Mouse (Mus musculus) bone marrow, adult 2 months (tissue): ENCODE measurements around the gene Rab3il1. TPM values are rescaled to one million over a fixed set of nuclear protein-coding genes. Genes with fewer than 3 reads are reported as not detected.

Experiments
- H3K27ac ChIP-seq: fragments of 200-500 bp; 2 replicates; pipeline ENCODE4 v1.5.1; 2012; ENCODE audit warnings: low read depth, mild to moderate bottlenecking, control low read depth, inconsistent platforms, low read length; ENCODE audit not compliant: control insufficient read depth, poor library complexity, insufficient read depth
- H3K4me1 ChIP-seq: fragments of 200-500 bp; 2 replicates; pipeline ENCODE4 v1.6.1; 2011; ENCODE audit warnings: low read length; ENCODE audit not compliant: control insufficient read depth, insufficient read depth
- H3K4me3 ChIP-seq: fragments of 200-500 bp; replicated peaks from 2 replicates; pipeline ENCODE3; 2011; ENCODE audit warnings: mild to moderate bottlenecking, low read depth, low read length, control low read depth; ENCODE audit not compliant: control insufficient read depth
- CTCF ChIP-seq: fragments of 200-500 bp; IDR thresholded peaks from 2 replicates; pipeline ENCODE4 v1.5.1; 2011; ENCODE audit warnings: low read length, control low read depth; ENCODE audit not compliant: control insufficient read depth, insufficient read depth
- POLR2A ChIP-seq: fragments of 200-500 bp; IDR thresholded peaks from 2 replicates; pipeline ENCODE4 v1.6.1; 2011; ENCODE audit warnings: low read depth, mild to moderate bottlenecking, control low read depth, low read length, borderline replicate concordance; ENCODE audit not compliant: control insufficient read depth
- WGBS: fragments of 180-500 bp; shearing (Covaris S2); methylation state at CpG from one replicate; pipeline ENCODE4 v1.1.7; 2018; 5-methylcytosine and 5-hydroxymethylcytosine counted together
- polyA plus RNA-seq: library from polyadenylated mRNA; stranded (reverse); fragments of >200 nt; gene quantifications from 2 replicates; pipeline ENCODE4 v1.2.4, GENCODE M21; 2011; ENCODE audit warnings: low replicate concordance; ENCODE audit not compliant: missing spikeins, insufficient read depth, insufficient read length

Rab3il1 gene
- polyA plus RNA-seq, 1 experiment, result 115 TPM

GRCm38 (mm10) chr19:10045707-10046106, 44.2 kb downstream of the Rab3il1 start:
- no peak overlapping the region for H3K4me3 ChIP-seq
- peaks cover 6% of the 10 kb centered on the region for H3K4me1 ChIP-seq
- no peak overlapping the region for H3K27ac ChIP-seq
- no peak for TF ChIP-seq CTCF
- no peak for TF ChIP-seq POLR2A
- WGBS, result 54% methylated on average over 2 of the region's 2 CpGs

GRCm38 (mm10) chr19:10046346-10046745, 44.9 kb downstream of the Rab3il1 start:
- Histone ChIP-seq H3K4me3 (no peak overlapping the region), H3K27ac (no peak overlapping the region), H3K4me1 (peaks cover 4% of the 10 kb centered on the region; the same call in 1 of the 2 replicates)
- TF ChIP-seq CTCF (no peak), POLR2A (no peak)
- WGBS, result 54% methylated on average over 4 of the region's 4 CpGs

- WGBS, result 7% methylated on average over 3 of the region's 3 CpGs
- TF ChIP-seq POLR2A, result no peak
- no peak for TF ChIP-seq CTCF
- Histone ChIP-seq H3K4me3 (no peak overlapping the region), H3K4me1 (peaks cover 4% of the 10 kb centered on the region; the same call in 1 of the 2 replicates), H3K27ac (no peak overlapping the region)
These were observed 45.5 kb downstream of the Rab3il1 start for GRCm38 (mm10) chr19:10046983-10047382.

GRCm38 (mm10) chr19:10049533-10049932, 48.1 kb downstream of the Rab3il1 start:
- peaks cover 4% of the 10 kb centered on the region; the same call in 1 of the 2 replicates for H3K4me1 ChIP-seq
- no peak overlapping the region for H3K4me3 ChIP-seq
- TF ChIP-seq POLR2A (no peak), CTCF (no peak)
- no peak overlapping the region for H3K27ac ChIP-seq

GRCm38 (mm10) chr19:10050438-10050837, 49.0 kb downstream of the Rab3il1 start:
- TF ChIP-seq POLR2A, result no peak
- TF ChIP-seq CTCF, result no peak
- WGBS, result 62% methylated on average over 2 of the region's 2 CpGs
- H3K4me1 ChIP-seq, result peaks cover 4% of the 10 kb centered on the region; the same call in 1 of the 2 replicates
- H3K4me3 ChIP-seq, result no peak overlapping the region
- H3K27ac ChIP-seq, result no peak overlapping the region

GRCm38 (mm10) chr19:10052698-10053097, 51.2 kb downstream of the Rab3il1 start:
- H3K4me1 ChIP-seq, result no peaks in the 10 kb centered on the region
- H3K27ac ChIP-seq, result no peak overlapping the region
- WGBS, result 66% methylated on average over 4 of the region's 4 CpGs
- H3K4me3 ChIP-seq, result no peak overlapping the region
- TF ChIP-seq CTCF (no peak), POLR2A (no peak)

GRCm38 (mm10) chr19:10053692-10054260, 52.3 kb downstream of the Rab3il1 start:
- 89% methylated on average over 10 of the region's 10 CpGs for WGBS
- no peak for TF ChIP-seq CTCF
- no peak for TF ChIP-seq POLR2A
- Histone ChIP-seq H3K27ac (no peak overlapping the region), H3K4me3 (no peak overlapping the region), H3K4me1 (no peaks in the 10 kb centered on the region)

- WGBS, result 86% methylated on average over 6 of the region's 6 CpGs
- Histone ChIP-seq H3K4me1 (no peaks in the 10 kb centered on the region), H3K27ac (no peak overlapping the region), H3K4me3 (no peak overlapping the region)
- TF ChIP-seq CTCF (no peak), POLR2A (no peak)
These were observed 53.0 kb downstream of the Rab3il1 start for GRCm38 (mm10) chr19:10054361-10055075.
